Mouse (Mus musculus) megakaryocyte, embryonic 14.5 days (primary cell): ENCODE data around the gene Slc22a3.

Source experiments
- FLI1 ChIP-seq: IDR thresholded peaks from 2 replicates; pipeline ENCODE4 v1.6.1; 2012; ENCODE audit warnings: low read length, inconsistent platforms, mixed read lengths
- GATA1 ChIP-seq: IDR thresholded peaks from 3 replicates; pipeline ENCODE4 v1.6.1; 2012; ENCODE audit warnings: mixed read lengths, low read length, inconsistent platforms, borderline replicate concordance

GRCm38 (mm10) chr17:12437771-12438170, 69.7 kb downstream of the Slc22a3 start:
- TF ChIP-seq GATA1 (no peak), FLI1 (no peak)
